Mouse (Mus musculus) liver, adult 2 months (tissue): ENCODE data around the gene Tnik.

Source experiments
- CTCF ChIP-seq: fragments of 200-500 bp; IDR thresholded peaks from 2 replicates; pipeline ENCODE4 v1.5.1; 2011; ENCODE audit warnings: low read depth, low read length, control low read depth
- POLR2A ChIP-seq: fragments of 200-500 bp; IDR thresholded peaks from 2 replicates; pipeline ENCODE4 v1.6.1; 2011; ENCODE audit warnings: low read length, control low read depth; ENCODE audit not compliant: insufficient read depth; ENCODE audit errors: extremely low read depth

DNA sequence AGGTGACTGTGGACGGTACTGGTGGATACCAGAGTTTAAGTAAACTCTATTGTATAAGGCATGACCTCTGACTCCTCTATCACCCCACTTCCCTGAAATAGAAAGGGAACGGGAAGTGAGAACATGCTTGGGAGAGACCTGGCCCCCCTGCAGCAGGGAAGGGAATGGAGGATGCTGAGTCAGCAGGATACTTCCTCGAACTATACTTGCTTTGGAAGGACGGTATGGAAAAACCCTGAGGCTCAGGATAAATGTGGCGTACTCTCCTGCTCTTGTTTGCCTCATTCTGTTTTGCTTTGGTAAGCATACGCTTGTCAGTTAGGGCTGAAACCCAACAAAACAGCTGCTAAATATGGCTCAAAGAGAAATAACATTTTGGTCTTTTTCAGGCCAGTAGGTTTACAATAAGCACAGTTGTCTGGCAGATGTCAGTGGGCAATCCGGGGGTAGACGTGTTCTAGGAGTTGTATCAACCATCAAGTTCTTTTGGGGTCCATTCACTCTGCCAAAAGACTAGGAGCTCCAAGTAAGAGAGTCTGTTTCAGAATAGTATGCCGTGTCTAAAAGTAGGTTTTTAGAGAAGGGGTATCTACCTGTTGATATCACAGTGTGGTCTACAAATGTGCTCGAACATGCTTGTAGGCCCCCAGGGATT lies 87.3 kb downstream of the Tnik start:
- no peak for TF ChIP-seq CTCF
- TF ChIP-seq POLR2A, result no peak
